Mouse (Mus musculus): Measurements from ENCODE around the gene Nlk. TPM values are rescaled to one million over a fixed set of nuclear protein-coding genes. Genes with fewer than 3 reads are reported as not detected.
"Not testable (repeated sequence)": the region's sequence is repeated elsewhere in the genome, so short reads cannot be mapped to it uniquely, and the experiment has no call there.

Nlk gene
- polyA plus RNA-seq, 1 experiment from 2014 or later: 11.4 TPM

GRCm38 (mm10) chr11:78550168-78551058 is 146.8 kb downstream of the Nlk start, which contains the start of gene Tmem97:
Tmem97 (minus strand) TSS chr11:78550777.
- Histone ChIP-seq H3K4me1 (peaks cover 27% of the 10 kb centered on the region), H3K4me3 (peak within 1 kb of the TSS; percentile 78), H3K36me3 (peaks cover 15% of the 10 kb centered on the region), H3K9me3 (replicated peaks) (no peaks in the 10 kb centered on the region), H3K27ac (peak within 1 kb of the TSS; percentile 91), H3K27me3 (ENCODE audit: low read depth, poor library complexity, severe bottlenecking) (no peaks in the 10 kb centered on the region)
- WGBS: under 1% methylated on average over 60 of the region's 60 CpGs
- peak; percentile 95 for DNase-seq (ENCODE audit: low spot score)

- H3K9me3 ChIP-seq (replicated peaks): no peaks in the 10 kb centered on the region
- DNase-seq (ENCODE audit: low spot score): no peak
- peaks cover 24% of the 10 kb centered on the region for H3K36me3 ChIP-seq
- H3K4me3 ChIP-seq: peak overlapping the region; percentile 78
- peak overlapping the region; percentile 91 for H3K27ac ChIP-seq
- H3K27me3 ChIP-seq (ENCODE audit: low read depth, poor library complexity, severe bottlenecking): no peaks in the 10 kb centered on the region
- H3K4me1 ChIP-seq: peaks cover 29% of the 10 kb centered on the region
- WGBS: 12% methylated on average over 5 of the region's 5 CpGs
These were observed 147.6 kb downstream of the Nlk start for GRCm38 (mm10) chr11:78549491-78549987.

DNA sequence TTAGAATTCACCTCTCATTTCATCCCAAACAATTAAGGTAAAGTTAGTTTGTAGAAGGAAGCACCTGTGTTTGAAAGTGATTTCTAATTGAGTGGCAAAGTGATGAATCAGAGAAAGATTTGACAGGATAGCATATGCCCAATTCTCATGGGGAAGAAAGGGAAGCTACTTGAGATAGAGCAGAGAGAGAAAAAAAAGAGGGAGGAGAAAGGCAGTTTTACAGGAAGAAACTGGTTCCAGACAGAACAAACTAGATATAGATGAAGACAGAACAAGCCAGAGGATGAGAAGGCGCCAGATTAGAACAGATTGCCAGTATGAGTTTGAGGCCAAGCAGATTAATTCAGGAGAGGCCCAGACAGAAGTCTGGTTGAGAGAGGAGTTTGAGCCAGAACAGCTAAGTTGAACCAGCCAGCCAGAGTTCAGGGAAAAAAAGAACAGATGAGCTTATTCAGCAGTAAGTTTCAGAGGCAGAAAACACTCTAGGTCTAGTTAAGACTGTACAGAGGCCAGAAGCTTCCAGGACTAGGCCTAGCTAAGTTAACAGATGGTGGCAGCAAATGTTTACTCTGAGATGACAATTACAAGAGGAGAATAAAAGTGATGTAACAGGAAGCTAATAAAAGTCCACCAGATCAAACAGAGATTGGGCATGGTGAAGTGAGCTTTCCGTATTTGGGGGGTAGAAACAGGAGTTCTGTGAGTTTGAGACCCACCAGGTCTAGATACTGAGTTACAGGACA is 149.3 kb downstream of the Nlk start:
- no peak overlapping the region for H3K4me3 ChIP-seq
- WGBS: 79% methylated on average over 2 of the region's 2 CpGs
- no peak overlapping the region for H3K27ac ChIP-seq
- H3K4me1 ChIP-seq: peaks cover 29% of the 10 kb centered on the region
- H3K27me3 ChIP-seq (ENCODE audit: low read depth, poor library complexity, severe bottlenecking): no peaks in the 10 kb centered on the region
- no peaks in the 10 kb centered on the region for H3K9me3 ChIP-seq (replicated peaks)
- H3K36me3 ChIP-seq: peaks cover 39% of the 10 kb centered on the region
- DNase-seq (ENCODE audit: low spot score): no peak

DNA sequence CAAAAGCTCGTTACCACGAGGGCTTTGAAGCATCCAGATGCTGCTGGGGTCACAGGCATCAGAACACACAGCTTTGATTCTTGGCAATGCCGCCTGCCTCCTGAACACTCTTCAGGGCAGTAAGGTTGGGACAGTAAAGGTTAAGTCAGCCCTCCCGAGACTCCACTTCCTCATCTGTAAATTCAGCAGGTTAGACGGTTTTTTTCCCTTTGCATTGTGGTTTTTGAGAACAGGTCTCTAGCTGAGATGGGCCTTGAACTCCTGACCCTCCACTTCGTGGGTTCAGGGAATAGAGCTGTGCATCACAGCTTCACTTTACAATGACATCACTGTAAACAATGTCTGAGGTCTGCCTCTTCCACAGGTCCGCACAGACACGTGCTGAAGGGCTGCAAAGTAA is 152.0 kb downstream of the Nlk start:
- no peak overlapping the region for H3K4me3 ChIP-seq
- WGBS: 72% methylated on average over 8 of the region's 8 CpGs
- no peaks in the 10 kb centered on the region for H3K9me3 ChIP-seq (replicated peaks)
- DNase-seq (ENCODE audit: low spot score): no peak
- H3K4me1 ChIP-seq: peaks cover 24% of the 10 kb centered on the region
- H3K27ac ChIP-seq: no peak overlapping the region
- H3K36me3 ChIP-seq: peaks cover 65% of the 10 kb centered on the region
- H3K27me3 ChIP-seq (ENCODE audit: low read depth, poor library complexity, severe bottlenecking): no peaks in the 10 kb centered on the region

DNA sequence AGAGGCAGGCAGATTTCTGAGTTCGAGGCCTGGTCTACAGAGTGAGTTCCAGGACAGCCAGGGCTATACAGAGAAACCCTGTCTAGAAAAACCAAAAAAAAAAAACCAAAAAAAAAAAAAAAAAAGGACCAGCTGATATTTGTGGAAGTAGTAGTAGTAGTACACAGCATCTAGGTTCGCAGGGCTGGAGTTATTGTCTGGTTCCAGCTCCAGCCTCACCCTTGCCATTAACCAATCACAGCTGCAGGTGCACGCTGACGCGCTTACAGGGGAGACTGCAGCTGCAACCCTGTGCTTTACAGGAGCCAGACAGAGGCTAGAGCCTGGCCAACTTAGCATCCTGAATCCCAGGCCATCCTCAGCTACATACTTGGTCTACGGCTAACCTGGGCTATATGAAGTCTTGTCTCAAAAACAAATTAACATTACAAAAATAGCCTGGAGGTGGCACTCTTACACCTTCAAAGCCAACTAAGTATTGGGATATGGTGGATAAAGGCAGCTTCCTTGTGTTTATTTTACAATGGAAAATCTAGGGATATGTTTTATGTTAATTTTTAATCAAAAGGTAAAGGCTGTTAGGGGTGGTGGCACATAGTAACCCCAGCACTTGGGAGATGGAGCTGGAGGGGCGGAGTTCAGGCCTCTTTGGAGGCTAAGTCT is 152.6 kb downstream of the Nlk start:
- no peak for DNase-seq (ENCODE audit: low spot score)
- H3K4me1 ChIP-seq: peaks cover 20% of the 10 kb centered on the region
- no peaks in the 10 kb centered on the region for H3K9me3 ChIP-seq (replicated peaks)
- peaks cover 71% of the 10 kb centered on the region for H3K36me3 ChIP-seq
- H3K27ac ChIP-seq: no peak overlapping the region
- no peak overlapping the region for H3K4me3 ChIP-seq
- H3K27me3 ChIP-seq (ENCODE audit: low read depth, poor library complexity, severe bottlenecking): no peaks in the 10 kb centered on the region
- 93% methylated on average over 7 of the region's 7 CpGs for WGBS

GRCm38 (mm10) chr11:78540358-78540757 is 156.8 kb downstream of the Nlk start:
- 80% methylated on average over 3 of the region's 3 CpGs for WGBS

GRCm38 (mm10) chr11:78536690-78537084 is 160.5 kb downstream of the Nlk start:
- no peaks in the 10 kb centered on the region for H3K9me3 ChIP-seq (replicated peaks)
- H3K4me3 ChIP-seq: peak overlapping the region; percentile 92
- peaks cover 46% of the 10 kb centered on the region for H3K36me3 ChIP-seq
- no peaks in the 10 kb centered on the region for H3K27me3 ChIP-seq (ENCODE audit: low read depth, poor library complexity, severe bottlenecking)
- WGBS: 5% methylated on average over 14 of the region's 14 CpGs
- peak overlapping the region; percentile 91 for H3K27ac ChIP-seq
- peaks cover 24% of the 10 kb centered on the region for H3K4me1 ChIP-seq
- no peak for DNase-seq (ENCODE audit: low spot score)

More at GRCm38 (mm10) chr11:78540358-78540757, 156.8 kb downstream of the Nlk start:
- Histone ChIP-seq H3K4me1 (peaks cover 14% of the 10 kb centered on the region), H3K9me3 (replicated peaks) (no peaks in the 10 kb centered on the region), H3K27me3 (ENCODE audit: low read depth, poor library complexity, severe bottlenecking) (no peaks in the 10 kb centered on the region), H3K27ac (no peak overlapping the region), H3K36me3 (peaks cover 68% of the 10 kb centered on the region), H3K4me3 (no peak overlapping the region)
- DNase-seq (ENCODE audit: low spot score): no peak

GRCm38 (mm10) chr11:78536080-78536689 is 161.0 kb downstream of the Nlk start, which contains the start of the genes Tnfaip1 and Ift20:
Tnfaip1 (minus strand) TSS chr11:78536332.
Ift20 (plus strand) TSS chr11:78536361.
- Histone ChIP-seq H3K4me1 (peaks cover 24% of the 10 kb centered on the region), H3K4me3 (peak within 1 kb of the TSS; percentile 92), H3K27ac (peak within 1 kb of the TSS; percentile 91), H3K36me3 (peaks cover 45% of the 10 kb centered on the region), H3K9me3 (replicated peaks) (no peaks in the 10 kb centered on the region), H3K27me3 (ENCODE audit: low read depth, poor library complexity, severe bottlenecking) (no peaks in the 10 kb centered on the region)
- WGBS: under 1% methylated on average over 52 of the region's 52 CpGs
- peak; percentile 94 for DNase-seq (ENCODE audit: low spot score)

- under 1% methylated on average over 23 of the region's 23 CpGs for WGBS
- Histone ChIP-seq H3K27ac (peak overlapping the region; percentile 91), H3K36me3 (peaks cover 45% of the 10 kb centered on the region), H3K4me3 (peak overlapping the region; percentile 92), H3K4me1 (peaks cover 24% of the 10 kb centered on the region), H3K9me3 (replicated peaks) (no peaks in the 10 kb centered on the region), H3K27me3 (ENCODE audit: low read depth, poor library complexity, severe bottlenecking) (no peaks in the 10 kb centered on the region)
- no peak for DNase-seq (ENCODE audit: low spot score)
These were observed 161.6 kb downstream of the Nlk start for GRCm38 (mm10) chr11:78535376-78536079.

DNA sequence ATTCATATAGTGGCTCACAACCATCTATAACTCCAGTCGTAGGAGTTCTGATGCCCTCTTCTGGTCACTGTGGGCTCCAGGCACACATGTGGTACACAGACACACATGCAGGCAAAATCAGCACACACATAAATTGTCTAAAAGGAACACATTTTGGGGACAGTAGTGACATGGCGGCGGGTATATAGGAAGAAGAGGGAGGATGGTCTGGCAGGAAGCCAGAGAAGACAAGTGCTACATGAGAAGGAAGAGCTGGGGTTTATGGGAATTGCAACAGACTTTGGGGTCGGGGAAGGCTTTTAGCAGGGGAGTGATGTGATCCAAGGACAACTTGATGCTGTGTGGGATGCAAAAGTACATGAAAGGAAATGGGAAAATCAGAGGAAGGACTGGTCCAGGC is 162.7 kb downstream of the Nlk start:
- H3K36me3 ChIP-seq: peaks cover 45% of the 10 kb centered on the region
- H3K27ac ChIP-seq: no peak overlapping the region
- H3K9me3 ChIP-seq (replicated peaks): no peaks in the 10 kb centered on the region
- H3K27me3 ChIP-seq (ENCODE audit: low read depth, poor library complexity, severe bottlenecking): no peaks in the 10 kb centered on the region
- WGBS: 93% methylated on average over 4 of the region's 4 CpGs
- peaks cover 24% of the 10 kb centered on the region for H3K4me1 ChIP-seq
- no peak for DNase-seq (ENCODE audit: low spot score)
- peak overlapping the region; percentile 92 for H3K4me3 ChIP-seq

DNA sequence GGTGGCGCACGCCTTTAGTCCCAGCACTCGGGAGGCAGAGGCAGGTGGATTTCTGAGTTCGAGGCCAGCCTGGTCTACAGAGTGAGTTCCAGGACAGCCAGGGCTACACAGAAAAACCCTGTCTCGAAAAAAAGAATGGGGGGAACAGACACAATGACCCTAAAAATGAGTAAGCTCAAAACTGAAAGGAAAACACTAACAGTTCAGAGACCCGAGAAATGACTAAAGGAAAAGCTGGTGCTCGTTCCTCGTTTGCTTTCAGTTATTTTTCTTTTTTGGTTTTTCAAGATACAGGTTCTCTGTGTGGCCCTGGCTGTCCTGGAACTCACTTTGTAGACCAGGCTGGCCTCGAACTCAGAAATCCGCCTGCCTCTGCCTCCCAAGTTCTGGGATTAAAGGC is 165.7 kb downstream of the Nlk start:
- H3K27ac ChIP-seq; DNase-seq (ENCODE audit: low spot score); H3K4me3 ChIP-seq; H3K27me3 ChIP-seq (ENCODE audit: low read depth, poor library complexity, severe bottlenecking); H3K9me3 ChIP-seq (replicated peaks): not testable (repeated sequence)
- Histone ChIP-seq H3K36me3 (peaks cover 63% of the 10 kb centered on the region), H3K4me1 (peaks cover 11% of the 10 kb centered on the region)
- WGBS: 92% methylated on average over 10 of the region's 10 CpGs

DNA sequence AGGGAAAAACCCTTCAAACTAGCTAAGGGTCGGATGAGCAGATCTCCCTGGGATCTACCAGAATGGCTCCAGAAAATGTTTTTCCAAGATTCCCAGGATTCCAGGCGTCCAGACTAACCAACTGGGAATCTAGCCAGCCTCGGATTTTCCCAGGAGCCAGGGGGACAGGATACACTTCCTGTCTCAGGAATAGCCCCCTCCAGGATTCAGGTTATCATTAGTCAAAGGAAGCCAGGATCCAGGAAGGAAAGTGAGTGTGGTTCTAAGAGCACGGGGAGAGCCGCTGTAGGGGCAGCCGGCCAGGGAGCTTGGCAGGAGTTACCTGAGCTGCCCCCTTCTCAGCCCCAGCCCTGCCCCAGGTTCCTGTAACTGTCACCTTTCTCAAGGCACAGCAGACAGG is 166.1 kb downstream of the Nlk start:
- Histone ChIP-seq H3K36me3 (peaks cover 67% of the 10 kb centered on the region), H3K27ac (no peak overlapping the region), H3K4me3 (no peak overlapping the region), H3K27me3 (ENCODE audit: low read depth, poor library complexity, severe bottlenecking) (no peaks in the 10 kb centered on the region), H3K4me1 (peaks cover 11% of the 10 kb centered on the region), H3K9me3 (replicated peaks) (no peaks in the 10 kb centered on the region)
- DNase-seq (ENCODE audit: low spot score): no peak
- 88% methylated on average over 6 of the region's 6 CpGs for WGBS
